Mouse (Mus musculus): ENCODE measurements around the gene Il15ra.

- no peak for TF ChIP-seq POLR2A (IDR thresholded peaks at IDR 0.05; ENCODE audit: borderline replicate concordance, insufficient read depth, low read length)
- no peak for TF ChIP-seq CTCF (IDR thresholded peaks at IDR 0.05; ENCODE audit: borderline replicate concordance, insufficient read depth, low read depth, low read length)
These were observed 22.5 kb downstream of the Il15ra start for GRCm38 (mm10) chr2:11727574-11727973.
